Mouse (Mus musculus) spleen, adult 2 months (tissue): ENCODE measurements around the gene Megf6. TPM values are rescaled to one million over a fixed set of nuclear protein-coding genes. Genes with fewer than 3 reads are reported as not detected.
A peak's percentile ranks its signal among the peaks of the same experiment; 100 is the strongest.

Experiments used
- DNase-seq, 2 experiments: peaks; one replicate each; pipeline versions ENCODE4 v3.0.0 to v3.0.0-alpha.2; 2012 to 2021; ENCODE audit warnings: low spot score in 2 of 2, low read depth in 1 of 2
- H3K27ac ChIP-seq: fragments of 200-500 bp; 2 replicates; pipeline ENCODE4 v1.5.1; 2012; ENCODE audit warnings: low read length, inconsistent platforms; ENCODE audit not compliant: insufficient read depth
- H3K27me3 ChIP-seq: fragments of 200-500 bp; 2 replicates; pipeline ENCODE4 v1.6.1; 2012; ENCODE audit warnings: mild to moderate bottlenecking, moderate library complexity, low read length, inconsistent platforms; ENCODE audit not compliant: control insufficient read depth, insufficient read depth
- H3K36me3 ChIP-seq: fragments of 200-500 bp; 2 replicates; pipeline ENCODE4 v1.6.1; 2012; ENCODE audit warnings: mild to moderate bottlenecking, low read length, inconsistent platforms; ENCODE audit not compliant: control insufficient read depth, insufficient read depth
- H3K4me1 ChIP-seq: fragments of 200-500 bp; 2 replicates; pipeline ENCODE4 v1.6.1; 2011; ENCODE audit warnings: inconsistent platforms; ENCODE audit not compliant: control insufficient read depth, insufficient read depth, insufficient read length
- H3K4me3 ChIP-seq: fragments of 200-500 bp; 2 replicates; pipeline ENCODE4 v1.5.1; 2011; ENCODE audit warnings: mild to moderate bottlenecking, inconsistent platforms; ENCODE audit not compliant: insufficient read depth, insufficient read length; ENCODE audit errors: extremely low read depth
- CTCF ChIP-seq: fragments of 200-500 bp; IDR thresholded peaks from 2 replicates; pipeline ENCODE4 v1.5.1; 2011; ENCODE audit warnings: mild to moderate bottlenecking, inconsistent platforms; ENCODE audit not compliant: insufficient read depth, insufficient read length, insufficient replicate concordance; ENCODE audit errors: extremely low read depth
- POLR2A ChIP-seq: fragments of 200-500 bp; IDR thresholded peaks from 2 replicates; pipeline ENCODE4 v1.6.1; 2011; ENCODE audit warnings: low read depth, low read length, inconsistent platforms
- WGBS: fragments of 180-500 bp; shearing (Covaris S2); methylation state at CpG from one replicate; pipeline ENCODE4 v1.1.7; 2018; 5-methylcytosine and 5-hydroxymethylcytosine counted together
- polyA plus RNA-seq: library from polyadenylated mRNA; depleted of rRNA; stranded (reverse); fragments of >200 nt; gene quantifications from 2 replicates; pipeline ENCODE4 v1.2.3, GENCODE M21; 2012

The Megf6 gene
- polyA plus RNA-seq, 1 experiment = 7.4 TPM

GRCm38 (mm10) chr4:154297761-154298160 is 127.2 kb downstream of the Megf6 start:
- H3K4me1 ChIP-seq = peaks cover 3% of the 10 kb centered on the region; the same call in 1 of the 2 replicates
- no peak overlapping the region for H3K27ac ChIP-seq
- H3K27me3 ChIP-seq = no peaks in the 10 kb centered on the region
- TF ChIP-seq POLR2A (no peak), CTCF (no peak)
- 41% methylated on average over 9 of the region's 9 CpGs for WGBS
- no peak overlapping the region for H3K4me3 ChIP-seq
- DNase-seq = no peak
- no peaks in the 10 kb centered on the region for H3K36me3 ChIP-seq

GRCm38 (mm10) chr4:154299541-154300271 is 129.2 kb downstream of the Megf6 start:
- Histone ChIP-seq H3K27me3 (no peaks in the 10 kb centered on the region), H3K4me1 (peaks cover 3% of the 10 kb centered on the region; the same call in 1 of the 2 replicates), H3K36me3 (no peaks in the 10 kb centered on the region), H3K27ac (no peak overlapping the region), H3K4me3 (peak overlapping the region; percentile 15; the same call in 1 of the 2 replicates)
- DNase-seq = no peak
- 6% methylated on average over 38 of the region's 66 CpGs for WGBS
- no peak for TF ChIP-seq POLR2A
- TF ChIP-seq CTCF = no peak

GRCm38 (mm10) chr4:154301466-154301881 is 130.9 kb downstream of the Megf6 start, which contains the start of gene Arhgef16:
Gene Arhgef16 (minus strand): TSS chr4:154301676.
- TF ChIP-seq CTCF (peak; percentile 62; the same call in 1 of the 2 replicates), POLR2A (no peak)
- Histone ChIP-seq H3K4me1 (peaks cover 3% of the 10 kb centered on the region; the same call in 1 of the 2 replicates), H3K36me3 (no peaks in the 10 kb centered on the region), H3K27ac (no peak within 1 kb of the TSS), H3K4me3 (no peak within 1 kb of the TSS), H3K27me3 (no peaks in the 10 kb centered on the region)
- WGBS = 18% methylated on average over 7 of the region's 7 CpGs
- DNase-seq = no peak

GRCm38 (mm10) chr4:154309131-154309530 is 138.6 kb downstream of the Megf6 start:
- no peak for DNase-seq
- no peaks in the 10 kb centered on the region for H3K36me3 ChIP-seq
- H3K27ac ChIP-seq = no peak overlapping the region
- H3K4me3 ChIP-seq = no peak overlapping the region
- TF ChIP-seq POLR2A = no peak
- no peaks in the 10 kb centered on the region for H3K27me3 ChIP-seq
- WGBS = 29% methylated on average over 2 of the region's 2 CpGs
- H3K4me1 ChIP-seq = no peaks in the 10 kb centered on the region

- TF ChIP-seq POLR2A = no peak
- TF ChIP-seq CTCF = no peak
- no peak overlapping the region for H3K4me3 ChIP-seq
- no peaks in the 10 kb centered on the region for H3K36me3 ChIP-seq
- DNase-seq = no peak
- H3K4me1 ChIP-seq = no peaks in the 10 kb centered on the region
- WGBS = 84% methylated on average over 9 of the region's 9 CpGs
- H3K27ac ChIP-seq = no peak overlapping the region
- no peaks in the 10 kb centered on the region for H3K27me3 ChIP-seq
These were observed 140.2 kb downstream of the Megf6 start for GRCm38 (mm10) chr4:154310576-154311262.

- Histone ChIP-seq H3K27ac (no peak overlapping the region), H3K4me1 (no peaks in the 10 kb centered on the region), H3K4me3 (no peak overlapping the region), H3K36me3 (no peaks in the 10 kb centered on the region), H3K27me3 (no peaks in the 10 kb centered on the region)
- DNase-seq = no peak
- WGBS = 90% methylated on average over 2 of the region's 2 CpGs
- TF ChIP-seq CTCF = no peak
- TF ChIP-seq POLR2A = no peak
These were observed 141.7 kb downstream of the Megf6 start for GRCm38 (mm10) chr4:154312143-154312812.
